Mouse (Mus musculus) frontal cortex, adult (tissue): ENCODE data around the gene Map3k4.

ENCODE experiments used
- ATAC-seq: cut with Nextera tagmentation; 2 replicates; pipeline ENCODE4 v1.9.2; 2017; ENCODE audit warnings: mild to moderate bottlenecking, moderate library complexity, mixed read lengths; ENCODE audit not compliant: low TSS enrichment

The Map3k4 gene

DNA sequence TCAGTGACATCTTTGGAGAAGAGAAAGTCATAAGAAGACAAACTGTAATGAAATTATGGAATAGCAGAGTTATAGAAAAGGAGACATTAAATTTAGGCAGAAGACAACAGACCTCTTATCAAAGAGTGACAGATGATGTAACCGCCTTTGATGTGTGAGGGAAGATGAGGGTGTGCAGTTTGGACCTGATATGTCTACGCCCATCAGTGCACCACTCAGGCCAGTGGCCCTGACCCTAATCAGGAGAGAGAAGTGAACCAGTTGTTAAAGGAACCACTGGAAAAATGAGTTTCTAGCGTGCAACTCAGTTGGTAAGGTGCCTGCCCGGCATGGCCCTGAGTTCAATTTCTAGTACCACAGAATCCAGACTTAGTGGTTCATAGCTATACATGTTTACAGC is 132.7 kb downstream of the Map3k4 start:
- no peak for ATAC-seq

DNA sequence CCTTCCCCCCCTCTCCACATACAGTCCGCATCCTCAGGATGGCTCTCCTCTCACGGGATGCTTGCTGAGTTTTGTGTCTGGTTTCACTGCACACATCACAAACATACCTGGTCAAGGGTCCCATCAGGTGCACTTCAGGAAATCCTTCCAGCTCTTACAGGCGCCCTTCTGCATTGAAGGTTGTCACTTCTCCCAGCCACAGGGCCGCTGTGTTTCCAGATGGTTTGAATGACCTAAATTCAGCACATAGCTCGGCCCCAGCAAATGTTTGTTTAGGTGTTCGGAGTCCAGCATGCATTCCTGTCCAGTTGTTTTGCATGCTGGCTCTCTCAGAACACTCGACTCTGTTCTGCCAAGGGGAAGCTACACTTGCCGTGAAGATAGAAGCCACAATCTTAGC is 134.3 kb downstream of the Map3k4 start:
- no peak for ATAC-seq

DNA sequence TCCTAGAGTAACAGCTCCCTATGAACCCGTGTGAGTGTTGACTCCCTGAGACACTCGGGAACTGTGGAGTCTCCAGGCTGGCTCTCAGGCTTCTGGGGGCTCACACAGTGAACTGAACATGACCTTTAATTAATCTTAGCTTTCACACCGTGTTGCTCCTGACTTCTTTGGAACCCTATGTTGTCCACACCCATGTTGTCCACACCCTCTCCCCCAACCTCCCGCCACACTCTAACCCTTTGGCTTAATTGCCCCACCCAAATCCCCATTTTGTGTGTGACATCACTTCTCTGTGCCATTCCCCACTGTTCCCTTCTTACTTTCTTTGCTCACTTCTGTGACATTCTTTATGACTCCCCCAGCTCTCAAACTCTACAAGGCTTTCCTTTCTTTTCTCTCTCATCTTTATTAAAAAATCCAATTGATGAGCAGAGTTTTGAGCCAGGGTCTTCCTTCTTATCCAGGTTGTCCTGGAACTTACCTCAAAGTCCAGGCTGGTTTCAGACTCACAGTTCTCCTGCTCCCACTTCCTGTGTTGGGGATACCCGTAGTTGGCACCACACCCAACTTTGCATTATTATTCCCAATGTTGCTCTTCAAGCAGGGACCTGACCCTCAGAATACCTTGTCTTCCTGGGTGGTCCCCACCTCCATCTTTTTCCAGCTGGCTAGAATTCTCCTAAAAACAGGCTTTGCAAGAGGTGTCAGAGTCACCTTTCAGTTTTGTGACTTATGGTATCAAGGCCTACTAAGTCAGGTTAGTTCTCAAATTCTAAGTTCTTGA is 135.7 kb downstream of the Map3k4 start:
- ATAC-seq, result no peak

DNA sequence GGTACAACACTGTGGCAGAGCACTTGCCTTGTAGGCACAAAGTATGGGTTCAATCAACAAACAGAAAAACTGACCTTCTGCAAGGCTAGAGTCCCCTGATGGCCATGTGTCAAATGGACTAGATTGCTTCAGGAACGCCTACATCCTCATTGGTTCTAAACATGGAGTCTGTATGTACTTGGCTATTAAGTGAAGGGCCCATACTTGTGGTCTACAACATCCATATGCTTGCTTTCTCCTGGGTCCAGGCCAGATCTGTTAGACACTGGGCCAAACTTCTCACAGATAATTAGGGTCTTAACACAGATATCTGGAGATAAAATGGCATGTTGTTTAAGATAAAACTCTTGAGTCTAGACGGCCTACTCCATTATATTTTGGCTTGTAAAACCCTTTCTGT is 138.8 kb downstream of the Map3k4 start:
- no peak for ATAC-seq

DNA sequence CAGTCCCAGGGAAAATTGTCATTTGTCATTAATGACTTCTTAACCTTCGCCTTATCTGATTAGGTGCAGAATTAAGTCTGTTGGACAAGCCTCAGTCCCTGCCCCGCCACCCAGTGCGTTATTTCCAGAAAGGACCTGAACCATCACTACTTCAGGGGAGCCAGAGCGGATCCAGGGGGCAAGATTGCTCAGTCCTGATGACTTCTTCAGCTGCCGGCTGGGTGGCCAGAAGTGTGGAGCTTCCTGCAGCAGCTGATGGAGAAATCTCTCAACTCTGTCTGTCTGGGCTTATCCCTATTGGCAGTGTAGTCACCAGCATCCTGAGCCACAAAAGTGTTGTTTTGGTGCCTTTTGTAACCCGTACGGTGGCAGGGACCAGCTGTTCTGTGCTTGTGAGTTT is 139.3 kb downstream of the Map3k4 start:
- ATAC-seq, result no peak
